Mouse (Mus musculus): Measurements from ENCODE around the gene Sh3bp1.

- TF ChIP-seq CTCF (conservative IDR thresholded peaks at IDR 0.05 in 1 of 2, IDR thresholded peaks at IDR 0.05 in 1 of 2; ENCODE audit: low read depth in 2 of 2, low read length in 2 of 2) (no peak), E2F4 (IDR thresholded peaks at IDR 0.05; ENCODE audit: insufficient replicate concordance, low read depth, low read length) (no peak), NRF1 (IDR thresholded peaks at IDR 0.05; ENCODE audit: low read depth, low read length) (no peak), POLR2A (IDR thresholded peaks at IDR 0.05; ENCODE audit: low read depth, low read length) (no peak)
Measured at GRCm38 (mm10) chr15:78895741-78896140, 3.8 kb upstream of the Sh3bp1 start.

Measured in CH12.LX (cell line).